Mouse (Mus musculus): Measurements from ENCODE around the gene Rgs17. TPM values are rescaled to one million over a fixed set of nuclear protein-coding genes. Genes with fewer than 3 reads are reported as not detected.

Gene Rgs17
- polyA plus RNA-seq, 1 experiment = not detected

DNA sequence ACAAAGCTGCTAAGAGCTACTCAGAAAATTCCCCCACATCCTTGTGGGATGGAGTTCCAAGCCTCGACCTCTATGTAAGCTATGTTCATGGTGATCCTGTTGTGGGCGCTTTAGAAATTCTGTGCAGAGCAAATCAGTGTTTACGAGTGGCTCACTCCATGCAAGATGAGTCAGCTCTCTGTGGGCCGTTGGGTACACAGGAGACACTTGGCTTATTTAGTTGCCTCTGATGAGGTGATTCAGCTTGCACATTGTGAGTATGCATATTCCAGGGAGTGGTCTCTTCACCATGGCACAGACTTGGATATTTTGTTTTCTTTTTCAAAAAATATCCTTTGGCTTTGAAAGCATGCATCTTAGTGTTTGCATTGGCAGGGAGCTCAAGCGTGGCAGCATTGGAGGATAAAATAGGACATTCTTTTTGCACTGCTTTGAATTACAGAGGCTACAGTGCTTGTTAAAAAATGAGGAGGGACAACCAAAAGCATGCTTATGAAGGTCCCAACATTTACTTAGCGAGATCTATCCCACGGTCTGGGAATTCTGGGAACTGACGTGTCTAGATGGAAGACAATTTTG is 68.8 kb downstream of the Rgs17 start:
- no peak overlapping the region for H3K4me3 ChIP-seq (ENCODE audit: insufficient read depth, low read depth, low read length)
- TF ChIP-seq POLR2A (IDR thresholded peaks at IDR 0.05; ENCODE audit: insufficient read depth, low read depth, low read length) = no peak
- TF ChIP-seq CTCF (IDR thresholded peaks at IDR 0.05; ENCODE audit: insufficient read depth, low read depth, low read length) = no peak
- H3K27ac ChIP-seq (ENCODE audit: insufficient read depth, low read depth, low read length) = peak overlapping the region; percentile 19; the same call in 1 of the 2 replicates
- WGBS = 26% methylated on average over 8 of the region's 8 CpGs
- H3K4me1 ChIP-seq (ENCODE audit: control insufficient read depth, insufficient read depth, low read length) = no peaks in the 10 kb centered on the region

- TF ChIP-seq CTCF (IDR thresholded peaks at IDR 0.05; ENCODE audit: insufficient read depth, low read depth, low read length) = no peak
- TF ChIP-seq POLR2A (IDR thresholded peaks at IDR 0.05; ENCODE audit: insufficient read depth, low read depth, low read length) = no peak
- Histone ChIP-seq H3K4me3 (ENCODE audit: insufficient read depth, low read depth, low read length) (no peak overlapping the region), H3K4me1 (ENCODE audit: control insufficient read depth, insufficient read depth, low read length) (no peaks in the 10 kb centered on the region), H3K27ac (ENCODE audit: insufficient read depth, low read depth, low read length) (no peak overlapping the region)
- 9% methylated on average over 2 of the region's 2 CpGs for WGBS
Measured at GRCm38 (mm10) chr10:5846939-5847338, 75.3 kb downstream of the Rgs17 start.

- TF ChIP-seq POLR2A (IDR thresholded peaks at IDR 0.05; ENCODE audit: insufficient read depth, low read depth, low read length) (no peak), CTCF (IDR thresholded peaks at IDR 0.05; ENCODE audit: insufficient read depth, low read depth, low read length) (no peak)
- H3K4me1 ChIP-seq (ENCODE audit: control insufficient read depth, insufficient read depth, low read length) = no peaks in the 10 kb centered on the region
- no peak overlapping the region for H3K27ac ChIP-seq (ENCODE audit: insufficient read depth, low read depth, low read length)
- 83% methylated on average over 4 of the region's 4 CpGs for WGBS
- H3K4me3 ChIP-seq (ENCODE audit: insufficient read depth, low read depth, low read length) = no peak overlapping the region
Measured at GRCm38 (mm10) chr10:5841369-5841768, 80.8 kb downstream of the Rgs17 start.

DNA sequence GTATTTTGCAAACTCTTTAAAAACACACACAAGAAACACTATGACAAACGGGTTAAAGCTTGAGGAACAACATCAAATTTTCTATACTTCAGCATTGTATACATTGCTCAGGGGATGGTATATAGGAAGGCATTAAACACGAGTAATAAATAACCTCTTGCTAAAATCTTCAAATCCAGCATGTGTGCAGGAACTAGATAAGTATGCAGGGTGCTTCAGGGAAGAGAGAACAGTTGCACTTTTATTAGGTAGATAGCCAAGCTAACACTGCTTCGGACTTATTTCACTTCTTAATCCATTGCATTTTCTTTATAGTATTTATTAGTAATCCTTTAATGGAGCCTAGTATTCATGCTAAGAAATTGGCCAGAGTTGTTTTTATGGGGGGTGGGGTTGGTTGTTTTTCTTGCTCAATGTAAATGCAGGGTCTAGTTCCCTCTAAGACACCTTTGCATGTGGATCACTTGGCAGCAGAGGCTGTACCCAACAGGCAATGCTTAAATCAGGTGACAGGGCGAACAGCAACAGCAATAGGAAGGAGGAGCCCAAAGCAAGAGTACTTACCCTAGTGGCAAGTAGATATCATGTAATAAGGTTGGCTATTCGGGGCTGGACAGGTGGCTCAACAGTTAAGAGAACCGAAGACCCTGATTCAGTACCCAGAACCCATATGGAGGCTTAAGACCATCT is 95.7 kb downstream of the Rgs17 start:
- peaks cover 5% of the 10 kb centered on the region for H3K4me1 ChIP-seq (ENCODE audit: control insufficient read depth, insufficient read depth, low read length)
- H3K4me3 ChIP-seq (ENCODE audit: insufficient read depth, low read depth, low read length) = no peak overlapping the region
- H3K27ac ChIP-seq (ENCODE audit: insufficient read depth, low read depth, low read length) = no peak overlapping the region
- TF ChIP-seq POLR2A (IDR thresholded peaks at IDR 0.05; ENCODE audit: insufficient read depth, low read depth, low read length) (no peak), CTCF (IDR thresholded peaks at IDR 0.05; ENCODE audit: insufficient read depth, low read depth, low read length) (no peak)
- WGBS = 82% methylated on average over 6 of the region's 6 CpGs

DNA sequence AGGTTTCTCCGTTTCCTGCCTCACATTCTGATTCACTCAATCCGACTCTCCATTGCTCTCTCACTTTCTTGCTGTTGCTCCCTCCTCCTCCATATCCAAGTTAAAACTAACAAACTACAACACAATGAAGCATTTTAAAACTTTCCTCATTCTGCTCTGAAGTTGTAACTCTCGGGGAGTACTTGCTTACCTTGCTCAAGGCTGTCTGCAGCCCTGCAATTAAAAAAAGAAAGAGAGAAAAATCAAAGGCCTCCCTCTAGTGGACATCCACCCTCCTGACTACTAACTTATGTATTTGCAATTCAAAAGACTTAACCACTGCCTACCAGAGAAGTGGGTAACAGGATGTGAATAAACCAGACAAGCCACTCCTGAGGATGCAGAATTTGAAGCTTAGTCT is 97.4 kb downstream of the Rgs17 start:
- Histone ChIP-seq H3K4me1 (ENCODE audit: control insufficient read depth, insufficient read depth, low read length) (peaks cover 5% of the 10 kb centered on the region), H3K27ac (ENCODE audit: insufficient read depth, low read depth, low read length) (0 out of 2 replicates have a peak overlapping the region, but pooled peaks have one; percentile 78), H3K4me3 (ENCODE audit: insufficient read depth, low read depth, low read length) (peak overlapping the region; percentile 67; the same call in 1 of the 2 replicates)
- no peak for TF ChIP-seq POLR2A (IDR thresholded peaks at IDR 0.05; ENCODE audit: insufficient read depth, low read depth, low read length)
- no peak for TF ChIP-seq CTCF (IDR thresholded peaks at IDR 0.05; ENCODE audit: insufficient read depth, low read depth, low read length)
- under 1% methylated on average over 3 of the region's 3 CpGs for WGBS

GRCm38 (mm10) chr10:5823740-5824491 is 98.3 kb downstream of the Rgs17 start, which contains the start of gene Mtrf1l:
Mtrf1l (minus strand) TSS chr10:5823910.
- WGBS = under 1% methylated on average over 47 of the region's 47 CpGs
- TF ChIP-seq CTCF (IDR thresholded peaks at IDR 0.05; ENCODE audit: insufficient read depth, low read depth, low read length) = peak; percentile 42; the same call in 1 of the 2 replicates
- TF ChIP-seq POLR2A (IDR thresholded peaks at IDR 0.05; ENCODE audit: insufficient read depth, low read depth, low read length) = peak; percentile 54
- Histone ChIP-seq H3K27ac (ENCODE audit: insufficient read depth, low read depth, low read length) (peak within 1 kb of the TSS; percentile 78), H3K4me3 (ENCODE audit: insufficient read depth, low read depth, low read length) (peak within 1 kb of the TSS; percentile 67), H3K4me1 (ENCODE audit: control insufficient read depth, insufficient read depth, low read length) (peaks cover 5% of the 10 kb centered on the region)

DNA sequence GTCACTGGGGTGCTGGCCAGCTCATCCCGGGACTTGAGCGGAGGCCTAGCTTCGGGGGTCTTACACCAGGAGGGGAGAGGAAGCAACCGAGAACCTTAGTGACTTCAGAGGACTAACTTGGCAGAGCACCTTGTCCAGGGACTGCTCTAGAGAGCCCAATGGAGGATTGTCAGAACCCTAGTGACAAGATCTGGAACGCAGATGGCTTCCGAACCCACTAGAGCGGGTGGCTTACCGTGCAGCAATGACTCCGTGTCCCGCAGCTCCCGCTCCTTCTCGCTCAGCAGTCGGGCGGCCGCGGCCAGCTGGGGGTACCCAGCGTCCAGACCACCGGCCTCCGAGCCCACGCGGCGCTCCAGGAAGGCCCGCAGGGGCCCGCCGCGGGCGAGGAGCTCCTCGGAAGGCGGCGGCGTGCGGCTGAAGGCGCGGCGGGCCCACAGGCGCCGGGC is 98.9 kb downstream of the Rgs17 start:
- TF ChIP-seq CTCF (IDR thresholded peaks at IDR 0.05; ENCODE audit: insufficient read depth, low read depth, low read length) (no peak), POLR2A (IDR thresholded peaks at IDR 0.05; ENCODE audit: insufficient read depth, low read depth, low read length) (no peak)
- Histone ChIP-seq H3K4me1 (ENCODE audit: control insufficient read depth, insufficient read depth, low read length) (peaks cover 5% of the 10 kb centered on the region), H3K4me3 (ENCODE audit: insufficient read depth, low read depth, low read length) (peak overlapping the region; percentile 67), H3K27ac (ENCODE audit: insufficient read depth, low read depth, low read length) (no peak overlapping the region)
- WGBS = under 1% methylated on average over 37 of the region's 37 CpGs

DNA sequence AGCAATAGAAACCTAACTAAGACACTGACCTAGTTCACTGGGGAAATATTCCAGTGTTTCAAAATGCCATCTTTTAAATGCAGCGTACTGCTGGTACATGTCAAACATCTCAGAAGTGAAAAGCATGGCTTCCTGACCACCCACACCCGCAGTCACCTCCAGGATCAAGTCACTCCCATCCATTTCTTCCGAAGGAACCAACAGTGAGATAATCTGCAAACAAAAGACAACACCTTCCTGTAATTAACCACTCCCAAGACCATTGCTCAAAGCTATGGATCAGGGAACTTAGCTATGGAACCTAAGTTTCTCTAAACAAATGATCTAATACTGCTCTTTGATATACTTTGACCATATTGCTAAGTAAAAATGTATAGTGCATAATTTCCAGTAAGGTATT is 103.4 kb downstream of the Rgs17 start:
- Histone ChIP-seq H3K27ac (ENCODE audit: insufficient read depth, low read depth, low read length) (no peak overlapping the region), H3K4me1 (ENCODE audit: control insufficient read depth, insufficient read depth, low read length) (peaks cover 5% of the 10 kb centered on the region), H3K4me3 (ENCODE audit: insufficient read depth, low read depth, low read length) (no peak overlapping the region)
- no peak for TF ChIP-seq POLR2A (IDR thresholded peaks at IDR 0.05; ENCODE audit: insufficient read depth, low read depth, low read length)
- no peak for TF ChIP-seq CTCF (IDR thresholded peaks at IDR 0.05; ENCODE audit: insufficient read depth, low read depth, low read length)
- WGBS = 92% methylated on average over 3 of the region's 3 CpGs

GRCm38 (mm10) chr10:5815968-5816367 is 106.2 kb downstream of the Rgs17 start:
- 100% methylated on average over 2 of the region's 2 CpGs for WGBS
- no peaks in the 10 kb centered on the region for H3K4me1 ChIP-seq (ENCODE audit: control insufficient read depth, insufficient read depth, low read length)
- no peak overlapping the region for H3K4me3 ChIP-seq (ENCODE audit: insufficient read depth, low read depth, low read length)
- no peak overlapping the region for H3K27ac ChIP-seq (ENCODE audit: insufficient read depth, low read depth, low read length)
- TF ChIP-seq CTCF (IDR thresholded peaks at IDR 0.05; ENCODE audit: insufficient read depth, low read depth, low read length) (no peak), POLR2A (IDR thresholded peaks at IDR 0.05; ENCODE audit: insufficient read depth, low read depth, low read length) (no peak)
